Mouse (Mus musculus): ENCODE results near the gene Arl16.

- peak; percentile 76 for TF ChIP-seq CTCF (IDR thresholded peaks at IDR 0.05; ENCODE audit: low read depth)
- TF ChIP-seq EP300 (IDR thresholded peaks at IDR 0.05; ENCODE audit: low read depth): no peak
These were observed 43.7 kb downstream of the Arl16 start for GRCm38 (mm10) chr11:120423569-120424295.

Data from heart, postnatal 0 days (tissue).